Mouse (Mus musculus): ENCODE data around the gene Ephb1. TPM values are rescaled to one million over a fixed set of nuclear protein-coding genes. Genes with fewer than 3 reads are reported as not detected.
A peak's percentile ranks its signal among the peaks of the same experiment; 100 is the strongest.

Gene Ephb1
- polyA plus RNA-seq, 1 experiment from 2014 or later: 1.6 TPM

DNA sequence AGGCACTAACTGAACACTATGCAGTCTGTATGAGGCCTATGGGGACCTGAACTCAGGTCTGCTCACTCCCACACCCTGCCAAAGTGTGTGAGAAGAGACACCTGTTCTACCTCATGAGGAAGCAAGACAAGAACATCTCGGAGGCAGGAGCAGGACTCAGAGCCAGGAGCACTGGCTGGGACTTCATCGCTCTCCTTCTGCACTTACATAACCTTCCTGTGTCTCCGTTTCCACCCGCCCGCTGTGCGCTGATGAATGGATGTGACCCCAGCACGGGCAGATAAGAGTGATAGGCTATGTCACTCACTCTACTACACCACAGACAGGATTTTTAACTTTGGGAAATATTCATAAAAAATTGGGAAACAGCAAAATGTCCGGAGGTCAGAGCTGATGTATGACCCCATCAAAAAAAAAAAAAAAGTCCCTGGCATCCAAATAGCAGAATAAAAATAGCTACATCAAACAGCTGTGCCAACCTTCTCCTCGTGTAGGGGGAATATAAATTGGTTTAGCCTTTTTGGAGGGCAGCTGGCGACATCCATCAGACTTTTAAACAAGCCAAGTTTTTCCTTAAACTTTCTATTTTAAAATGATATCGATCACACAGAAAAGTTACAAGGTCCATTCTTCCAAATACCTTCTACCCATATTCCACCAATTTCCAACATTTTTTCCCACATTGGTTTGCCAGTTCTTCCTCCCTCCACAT is 18.8 kb downstream of the Ephb1 start:
- DNase-seq (ENCODE audit: low spot score): no peak
- WGBS: 85% methylated on average over 11 of the region's 11 CpGs
- Histone ChIP-seq H3K36me3 (ENCODE audit: control insufficient read depth, insufficient read depth, low read length) (no peaks in the 10 kb centered on the region), H3K9ac (ENCODE audit: low read length) (no peak overlapping the region), H3K4me3 (ENCODE audit: low read depth, low read length) (no peak overlapping the region), H3K27me3 (ENCODE audit: control insufficient read depth, insufficient read depth, low read length) (no peaks in the 10 kb centered on the region), H3K4me1 (ENCODE audit: control insufficient read depth, insufficient read depth, low read length) (no peaks in the 10 kb centered on the region), H3K4me2 (ENCODE audit: low read depth, severe bottlenecking) (no peak overlapping the region), H3K9me3 (ENCODE audit: control insufficient read depth, low read length) (no peaks in the 10 kb centered on the region), H3K27ac (replicated peaks; ENCODE audit: low read depth, low read length) (no peak overlapping the region)
- ATAC-seq (ENCODE audit: insufficient number of reproducible peaks, low FRiP score, low TSS enrichment, low read depth): no peak

DNA sequence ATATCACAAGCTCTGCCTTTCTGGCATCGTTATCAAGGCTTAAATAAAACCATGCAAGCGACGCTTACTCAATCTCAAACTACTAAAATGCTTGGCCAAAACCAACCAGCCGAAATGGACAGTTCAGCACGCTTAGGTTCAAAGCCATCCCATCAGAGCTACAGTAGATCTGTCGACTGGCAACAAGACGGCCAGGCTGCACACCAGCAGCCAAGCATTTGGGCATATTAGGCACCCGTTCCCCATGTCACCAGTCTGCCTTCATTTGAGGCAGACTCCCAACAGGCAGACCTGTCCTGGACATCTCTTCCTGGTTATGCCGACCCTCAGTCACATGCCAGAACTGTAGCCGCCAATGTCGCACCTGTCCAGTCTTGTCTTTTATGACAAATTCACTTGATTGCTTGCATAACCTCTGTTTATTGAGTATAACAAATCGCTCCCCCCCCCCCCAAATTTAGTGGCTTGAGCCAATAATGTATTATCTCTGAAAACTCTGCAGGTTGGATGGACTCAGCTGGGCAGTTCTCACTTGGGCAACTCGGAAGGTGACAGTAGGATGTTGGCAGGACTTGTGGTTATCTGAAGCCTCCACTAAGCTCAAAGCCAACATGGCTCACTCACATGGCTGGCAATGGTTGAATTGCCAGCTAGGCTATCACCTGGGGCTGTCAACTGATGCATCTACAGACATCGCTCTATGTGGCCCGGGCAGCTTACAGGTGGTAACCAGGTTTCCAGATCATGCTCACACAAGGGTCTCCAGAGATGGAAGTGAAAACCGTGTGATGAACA is 24.0 kb downstream of the Ephb1 start:
- Histone ChIP-seq H3K36me3 (ENCODE audit: control insufficient read depth, insufficient read depth, low read length) (no peaks in the 10 kb centered on the region), H3K4me1 (ENCODE audit: control insufficient read depth, insufficient read depth, low read length) (no peaks in the 10 kb centered on the region), H3K4me3 (ENCODE audit: low read depth, low read length) (no peak overlapping the region), H3K27ac (replicated peaks; ENCODE audit: low read depth, low read length) (no peak overlapping the region), H3K27me3 (ENCODE audit: control insufficient read depth, insufficient read depth, low read length) (no peaks in the 10 kb centered on the region), H3K9me3 (ENCODE audit: control insufficient read depth, low read length) (no peaks in the 10 kb centered on the region), H3K9ac (ENCODE audit: low read length) (no peak overlapping the region), H3K4me2 (ENCODE audit: low read depth, severe bottlenecking) (no peak overlapping the region)
- no peak for ATAC-seq (ENCODE audit: insufficient number of reproducible peaks, low FRiP score, low TSS enrichment, low read depth)
- WGBS: 93% methylated on average over 16 of the region's 16 CpGs
- DNase-seq (ENCODE audit: low spot score): no peak

DNA sequence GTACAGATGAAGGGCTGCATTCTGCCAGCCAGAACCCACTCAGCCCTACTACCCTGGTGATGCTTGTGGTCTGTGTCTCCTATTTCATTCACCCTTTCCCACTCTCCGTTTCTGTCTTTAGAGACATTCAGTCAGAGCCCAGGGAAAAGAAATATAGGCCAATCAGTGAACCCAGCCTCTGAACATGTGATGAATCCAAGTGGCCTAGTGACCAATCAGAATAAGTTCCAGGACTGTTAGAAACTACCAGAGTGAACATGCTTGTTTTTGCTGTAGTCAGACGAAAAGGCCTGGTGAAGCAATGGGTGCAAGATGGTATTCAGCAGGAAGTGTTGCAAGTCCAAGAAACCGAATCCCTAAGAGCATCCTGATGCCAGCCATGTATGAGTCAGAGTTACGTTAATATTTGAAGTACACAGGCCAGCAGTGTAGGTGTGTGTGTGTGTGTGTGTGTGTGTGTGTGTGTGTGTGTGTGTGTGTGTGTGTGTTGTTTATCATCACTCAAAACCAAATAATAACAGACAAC is 26.8 kb downstream of the Ephb1 start:
- H3K4me2 ChIP-seq (ENCODE audit: low read depth, severe bottlenecking): no peak overlapping the region

DNA sequence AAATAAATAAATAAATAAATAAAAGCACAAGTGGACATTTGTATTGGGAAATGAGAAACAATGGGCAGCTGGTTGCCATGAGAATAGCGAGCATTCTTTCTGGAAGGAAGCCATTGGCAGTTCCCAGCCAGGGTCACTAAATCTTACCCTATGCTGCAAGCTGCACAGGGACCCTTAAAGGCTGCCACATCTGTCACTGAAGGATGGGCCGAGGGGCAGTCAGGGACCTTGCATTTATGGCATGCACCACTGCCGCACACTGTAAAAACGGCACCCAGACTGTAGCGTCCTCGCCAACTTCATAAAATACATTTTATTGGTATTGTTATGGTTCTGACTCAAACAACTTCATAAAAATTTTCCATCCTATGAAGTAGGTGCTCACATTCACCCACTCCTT is 39.1 kb downstream of the Ephb1 start:
- 87% methylated on average over 6 of the region's 6 CpGs for WGBS
- Histone ChIP-seq H3K27ac (replicated peaks; ENCODE audit: low read depth, low read length) (no peak overlapping the region), H3K27me3 (ENCODE audit: control insufficient read depth, insufficient read depth, low read length) (no peaks in the 10 kb centered on the region), H3K36me3 (ENCODE audit: control insufficient read depth, insufficient read depth, low read length) (no peaks in the 10 kb centered on the region), H3K4me2 (ENCODE audit: low read depth, severe bottlenecking) (no peak overlapping the region), H3K9ac (ENCODE audit: low read length) (no peak overlapping the region), H3K4me3 (ENCODE audit: low read depth, low read length) (no peak overlapping the region), H3K9me3 (ENCODE audit: control insufficient read depth, low read length) (no peaks in the 10 kb centered on the region), H3K4me1 (ENCODE audit: control insufficient read depth, insufficient read depth, low read length) (0 out of 2 replicates have a peak, but pooled peaks cover 3% of the 10 kb centered on the region)
- ATAC-seq (ENCODE audit: insufficient number of reproducible peaks, low FRiP score, low TSS enrichment, low read depth) (no peak), DNase-seq (ENCODE audit: low spot score) (no peak)

More for the DNA sequence above, 26.8 kb downstream of the Ephb1 start:
- Histone ChIP-seq H3K4me1 (ENCODE audit: control insufficient read depth, insufficient read depth, low read length) (no peaks in the 10 kb centered on the region), H3K27me3 (ENCODE audit: control insufficient read depth, insufficient read depth, low read length) (no peaks in the 10 kb centered on the region), H3K9me3 (ENCODE audit: control insufficient read depth, low read length) (no peaks in the 10 kb centered on the region), H3K4me3 (ENCODE audit: low read depth, low read length) (no peak overlapping the region), H3K36me3 (ENCODE audit: control insufficient read depth, insufficient read depth, low read length) (no peaks in the 10 kb centered on the region), H3K9ac (ENCODE audit: low read length) (no peak overlapping the region), H3K27ac (replicated peaks; ENCODE audit: low read depth, low read length) (no peak overlapping the region)
- ATAC-seq (ENCODE audit: insufficient number of reproducible peaks, low FRiP score, low TSS enrichment, low read depth): no peak
- no peak for DNase-seq (ENCODE audit: low spot score)
- 87% methylated on average over 4 of the region's 4 CpGs for WGBS

DNA sequence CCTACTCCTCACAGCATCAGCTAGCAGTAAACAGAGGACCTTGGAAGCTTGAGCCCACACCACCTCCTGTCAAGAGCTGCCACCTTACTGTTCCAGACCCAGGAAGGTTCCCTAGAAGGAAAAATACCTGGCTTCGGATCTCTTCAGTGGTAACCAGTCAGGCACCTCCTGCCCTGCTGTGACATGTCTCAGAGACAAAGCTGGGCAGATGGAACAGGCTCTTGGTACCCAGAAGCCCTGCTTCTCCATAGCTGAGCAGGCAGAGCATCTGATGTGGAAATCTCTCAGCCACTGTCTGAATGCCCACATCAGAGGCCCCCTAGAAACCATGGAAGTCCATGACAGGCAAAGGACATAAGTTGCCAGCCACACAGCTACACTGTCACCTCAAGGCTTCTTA is 39.7 kb downstream of the Ephb1 start:
- Histone ChIP-seq H3K4me2 (ENCODE audit: low read depth, severe bottlenecking) (no peak overlapping the region), H3K4me3 (ENCODE audit: low read depth, low read length) (no peak overlapping the region), H3K27me3 (ENCODE audit: control insufficient read depth, insufficient read depth, low read length) (no peaks in the 10 kb centered on the region), H3K9me3 (ENCODE audit: control insufficient read depth, low read length) (no peaks in the 10 kb centered on the region), H3K9ac (ENCODE audit: low read length) (no peak overlapping the region), H3K4me1 (ENCODE audit: control insufficient read depth, insufficient read depth, low read length) (0 out of 2 replicates have a peak, but pooled peaks cover 3% of the 10 kb centered on the region), H3K27ac (replicated peaks; ENCODE audit: low read depth, low read length) (no peak overlapping the region), H3K36me3 (ENCODE audit: control insufficient read depth, insufficient read depth, low read length) (no peaks in the 10 kb centered on the region)
- DNase-seq (ENCODE audit: low spot score): no peak
- WGBS: 93% methylated on average over 1 of the region's 1 CpGs
- ATAC-seq (ENCODE audit: insufficient number of reproducible peaks, low FRiP score, low TSS enrichment, low read depth): no peak

DNA sequence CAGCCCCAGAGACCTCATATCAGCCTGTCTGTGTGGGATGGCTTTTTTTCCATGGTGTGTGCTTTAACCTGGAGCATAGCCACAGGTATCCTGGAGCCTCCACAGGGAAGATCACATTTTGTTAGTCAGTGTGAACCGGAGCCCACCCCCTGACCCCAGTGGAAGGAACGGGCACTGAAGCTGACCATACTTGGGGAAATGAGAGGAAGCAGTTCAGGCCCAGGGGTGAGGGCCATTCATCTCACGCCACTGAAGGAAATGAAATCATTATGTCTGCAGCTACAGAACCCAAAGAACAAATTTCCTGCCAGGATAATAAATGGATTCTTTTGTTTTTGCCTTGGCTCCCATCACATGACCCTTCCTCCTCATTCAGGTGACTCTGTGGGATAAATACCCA is 44.1 kb downstream of the Ephb1 start:
- no peaks in the 10 kb centered on the region for H3K27me3 ChIP-seq (ENCODE audit: control insufficient read depth, insufficient read depth, low read length)
- H3K9me3 ChIP-seq (ENCODE audit: control insufficient read depth, low read length): no peaks in the 10 kb centered on the region
- DNase-seq (ENCODE audit: low spot score): peak; percentile 47
- ATAC-seq (ENCODE audit: insufficient number of reproducible peaks, low FRiP score, low TSS enrichment, low read depth): 0 out of 2 replicates have a peak, but pooled peaks have one; percentile 13
- H3K9ac ChIP-seq (ENCODE audit: low read length): no peak overlapping the region
- no peak overlapping the region for H3K4me3 ChIP-seq (ENCODE audit: low read depth, low read length)
- WGBS: 32% methylated on average over 3 of the region's 3 CpGs
- H3K36me3 ChIP-seq (ENCODE audit: control insufficient read depth, insufficient read depth, low read length): no peaks in the 10 kb centered on the region
- H3K4me2 ChIP-seq (ENCODE audit: low read depth, severe bottlenecking): no peak overlapping the region
- peaks cover 3% of the 10 kb centered on the region; the same call in 1 of the 2 replicates for H3K4me1 ChIP-seq (ENCODE audit: control insufficient read depth, insufficient read depth, low read length)
- H3K27ac ChIP-seq (replicated peaks; ENCODE audit: low read depth, low read length): no peak overlapping the region; the same call in 1 of the 2 replicates

DNA sequence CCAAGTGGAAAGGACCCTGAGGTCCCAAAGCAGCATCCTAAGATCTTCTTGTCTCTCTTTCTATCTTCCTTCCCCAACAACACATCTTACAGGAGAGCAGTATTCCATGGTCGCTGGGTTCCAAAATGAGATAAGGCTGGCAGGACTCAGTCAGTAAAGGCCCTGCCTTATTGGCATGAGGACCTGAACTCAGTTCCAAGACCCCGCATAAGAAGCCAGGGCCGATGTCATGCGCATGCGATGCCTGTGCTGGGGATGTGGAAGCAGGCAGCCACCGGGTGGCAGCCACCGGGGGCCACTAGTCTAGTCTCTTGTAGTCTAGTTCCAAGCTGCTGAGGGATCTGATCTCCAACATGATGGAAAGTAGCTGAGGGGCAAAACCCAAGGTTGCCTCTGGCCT is 45.2 kb downstream of the Ephb1 start:
- 90% methylated on average over 7 of the region's 7 CpGs for WGBS
- H3K36me3 ChIP-seq (ENCODE audit: control insufficient read depth, insufficient read depth, low read length): no peaks in the 10 kb centered on the region
- DNase-seq (ENCODE audit: low spot score): no peak
- H3K9ac ChIP-seq (ENCODE audit: low read length): no peak overlapping the region
- H3K4me2 ChIP-seq (ENCODE audit: low read depth, severe bottlenecking): no peak overlapping the region
- H3K4me3 ChIP-seq (ENCODE audit: low read depth, low read length): no peak overlapping the region
- H3K27me3 ChIP-seq (ENCODE audit: control insufficient read depth, insufficient read depth, low read length): no peaks in the 10 kb centered on the region
- H3K4me1 ChIP-seq (ENCODE audit: control insufficient read depth, insufficient read depth, low read length): peaks cover 3% of the 10 kb centered on the region; the same call in 1 of the 2 replicates
- ATAC-seq (ENCODE audit: insufficient number of reproducible peaks, low FRiP score, low TSS enrichment, low read depth): no peak
- H3K27ac ChIP-seq (replicated peaks; ENCODE audit: low read depth, low read length): no peak overlapping the region
- H3K9me3 ChIP-seq (ENCODE audit: control insufficient read depth, low read length): no peaks in the 10 kb centered on the region

DNA sequence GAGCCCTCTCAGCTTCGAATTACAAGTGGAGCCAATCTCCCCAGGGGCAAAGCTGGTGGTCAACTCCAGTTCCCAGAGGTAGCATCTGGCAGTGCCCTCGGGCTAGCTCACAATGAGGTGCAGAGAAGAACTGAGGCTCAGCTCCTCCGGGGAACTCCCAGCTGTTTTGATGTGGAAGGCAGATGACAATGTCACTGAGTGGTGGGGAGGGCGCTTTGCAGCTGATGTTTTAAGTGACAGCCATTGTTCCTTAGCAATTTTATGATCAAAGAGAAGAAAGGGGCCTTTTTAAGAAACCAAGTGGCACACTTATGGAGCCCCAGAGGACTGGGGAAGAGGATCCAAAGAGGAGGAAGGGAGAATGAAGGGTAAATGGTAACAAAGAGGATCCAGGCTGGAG is 46.8 kb downstream of the Ephb1 start:
- Histone ChIP-seq H3K4me1 (ENCODE audit: control insufficient read depth, insufficient read depth, low read length) (peaks cover 3% of the 10 kb centered on the region; the same call in 1 of the 2 replicates), H3K4me3 (ENCODE audit: low read depth, low read length) (no peak overlapping the region), H3K4me2 (ENCODE audit: low read depth, severe bottlenecking) (no peak overlapping the region), H3K27ac (replicated peaks; ENCODE audit: low read depth, low read length) (no peak overlapping the region), H3K9me3 (ENCODE audit: control insufficient read depth, low read length) (no peaks in the 10 kb centered on the region), H3K27me3 (ENCODE audit: control insufficient read depth, insufficient read depth, low read length) (no peaks in the 10 kb centered on the region), H3K9ac (ENCODE audit: low read length) (no peak overlapping the region), H3K36me3 (ENCODE audit: control insufficient read depth, insufficient read depth, low read length) (no peaks in the 10 kb centered on the region)
- ATAC-seq (ENCODE audit: insufficient number of reproducible peaks, low FRiP score, low TSS enrichment, low read depth) (no peak), DNase-seq (ENCODE audit: low spot score) (no peak)
- WGBS: 37% methylated on average over 4 of the region's 4 CpGs
